Mouse (Mus musculus) heart, embryonic 15.5 days (tissue): ENCODE data around the gene Wnt4. TPM values are rescaled to one million over a fixed set of nuclear protein-coding genes. Genes with fewer than 3 reads are reported as not detected.

Source experiments
- ATAC-seq: fragments of 200-750 bp; cut with Nextera tagmentation; replicated peaks from 2 replicates; pipeline ENCODE4 v1.8.0; 2017; ENCODE audit warnings: low read depth, moderate TSS enrichment; ENCODE audit not compliant: insufficient number of reproducible peaks, insufficient read depth, low FRiP score
- H3K27ac ChIP-seq: fragments of 300-500 bp; sonication (generic); 2 replicates; pipeline ENCODE4 v1.5.1; 2015; ENCODE audit warnings: mild to moderate bottlenecking, inconsistent platforms
- H3K27me3 ChIP-seq: fragments of 300-500 bp; sonication (generic); 2 replicates; pipeline ENCODE4 v1.6.1; 2015; ENCODE audit warnings: inconsistent platforms
- H3K36me3 ChIP-seq: fragments of 300-500 bp; sonication (generic); 2 replicates; pipeline ENCODE4 v1.6.1; 2015; ENCODE audit warnings: mild to moderate bottlenecking, inconsistent platforms
- H3K4me1 ChIP-seq: fragments of 300-500 bp; sonication (generic); replicated peaks from 2 replicates; pipeline ENCODE4 v1.6.1; 2015; ENCODE audit warnings: inconsistent platforms
- H3K4me2 ChIP-seq: fragments of 300-500 bp; sonication (generic); 2 replicates; pipeline ENCODE4 v1.6.1; 2015; ENCODE audit warnings: inconsistent platforms, mild to moderate bottlenecking, moderate library complexity
- H3K4me3 ChIP-seq: fragments of 300-500 bp; sonication (generic); 2 replicates; pipeline ENCODE4 v1.5.1; 2015; ENCODE audit warnings: mild to moderate bottlenecking, inconsistent platforms
- H3K9ac ChIP-seq: fragments of 300-500 bp; sonication (generic); 2 replicates; pipeline ENCODE4 v1.6.1; 2015; ENCODE audit warnings: mild to moderate bottlenecking, inconsistent platforms
- H3K9me3 ChIP-seq: fragments of 300-500 bp; sonication (generic); replicated peaks from 2 replicates; pipeline ENCODE4 v1.6.1; 2016; ENCODE audit warnings: inconsistent platforms
- WGBS: fragments of 180-500 bp; shearing (Covaris S2); methylation state at CpG from one replicate; pipeline ENCODE4 v1.1.7; 2015; ENCODE audit warnings: mixed read lengths; 5-methylcytosine and 5-hydroxymethylcytosine counted together
- polyA plus RNA-seq: library from polyadenylated mRNA; unstranded; fragments of >200 nt; fragmentation: Nextera tagmentation; extraction: Ambion mirVana; gene quantifications from 2 replicates; pipeline ENCODE4 v1.2.1, GENCODE M21; 2015

The Wnt4 gene
- polyA plus RNA-seq, result 1.7 and 4.3 TPM in 2 replicates

DNA sequence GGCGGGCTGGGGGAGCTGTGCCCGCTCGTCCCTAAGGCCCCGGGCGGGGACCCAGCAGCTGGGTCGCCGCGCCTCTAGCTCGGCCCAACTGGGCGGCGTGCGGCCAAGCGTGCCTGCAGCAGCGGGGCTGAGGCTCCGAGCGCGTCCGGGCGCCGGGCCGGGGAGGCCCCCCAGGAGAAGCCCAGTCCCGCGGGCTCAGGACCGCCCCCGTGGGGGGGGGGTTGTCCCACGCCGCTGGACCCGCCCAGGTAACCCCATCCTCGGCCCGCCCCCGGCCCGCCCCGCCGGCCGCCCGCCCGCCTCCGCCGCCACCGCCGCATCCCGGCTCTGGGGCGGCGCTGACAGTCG is at the start of gene Wnt4:
TSS of gene Wnt4 (plus strand) at position 324 of the 348 bp plus-strand sequence.
- Histone ChIP-seq H3K4me3 (peak within 1 kb of the TSS; percentile 57), H3K27ac (peak within 1 kb of the TSS; percentile 3; the same call in 1 of the 2 replicates), H3K36me3 (no peaks in the 10 kb centered on the region), H3K4me1 (peaks cover 22% of the 10 kb centered on the region), H3K9ac (peak within 1 kb of the TSS; percentile 40), H3K27me3 (peaks cover 89% of the 10 kb centered on the region), H3K9me3 (no peaks in the 10 kb centered on the region), H3K4me2 (peak within 1 kb of the TSS; percentile 83)
- WGBS, result 1% methylated on average over 31 of the region's 45 CpGs
- peak; percentile 80 for ATAC-seq

DNA sequence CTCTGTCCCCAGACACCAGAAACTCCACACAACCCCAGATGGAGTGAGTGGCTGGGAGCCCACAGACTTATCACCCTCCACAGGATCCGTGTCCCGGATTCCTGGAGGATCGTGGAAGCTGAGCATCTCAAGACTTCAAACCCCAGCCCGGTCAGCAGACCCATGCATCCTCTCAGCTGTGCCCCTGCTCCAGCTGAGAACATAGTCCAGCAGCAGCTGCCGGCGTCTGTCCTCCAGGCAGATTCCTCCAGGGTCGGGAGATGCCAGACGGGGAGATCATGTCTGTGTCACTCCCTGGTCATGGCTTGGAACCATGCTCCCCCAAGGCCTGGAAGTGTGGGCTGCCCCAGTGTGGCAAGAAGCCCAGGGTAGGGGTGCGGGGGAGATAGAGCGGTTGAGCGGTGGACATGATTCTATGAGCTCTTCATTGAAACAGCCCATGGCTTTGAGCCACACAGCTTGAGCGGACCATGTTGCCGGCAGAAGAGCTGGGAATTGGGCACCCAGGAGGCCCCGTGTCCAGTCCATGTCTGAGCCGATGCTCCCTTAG is 48.6 kb upstream of the Wnt4 start:
- Histone ChIP-seq H3K36me3 (no peaks in the 10 kb centered on the region), H3K4me1 (peaks cover 10% of the 10 kb centered on the region), H3K9me3 (no peaks in the 10 kb centered on the region), H3K4me3 (no peak overlapping the region), H3K9ac (no peak overlapping the region), H3K4me2 (no peak overlapping the region), H3K27me3 (peaks cover 8% of the 10 kb centered on the region; the same call in 1 of the 2 replicates), H3K27ac (no peak overlapping the region)
- ATAC-seq, result no peak
- WGBS, result 74% methylated on average over 15 of the region's 15 CpGs

DNA sequence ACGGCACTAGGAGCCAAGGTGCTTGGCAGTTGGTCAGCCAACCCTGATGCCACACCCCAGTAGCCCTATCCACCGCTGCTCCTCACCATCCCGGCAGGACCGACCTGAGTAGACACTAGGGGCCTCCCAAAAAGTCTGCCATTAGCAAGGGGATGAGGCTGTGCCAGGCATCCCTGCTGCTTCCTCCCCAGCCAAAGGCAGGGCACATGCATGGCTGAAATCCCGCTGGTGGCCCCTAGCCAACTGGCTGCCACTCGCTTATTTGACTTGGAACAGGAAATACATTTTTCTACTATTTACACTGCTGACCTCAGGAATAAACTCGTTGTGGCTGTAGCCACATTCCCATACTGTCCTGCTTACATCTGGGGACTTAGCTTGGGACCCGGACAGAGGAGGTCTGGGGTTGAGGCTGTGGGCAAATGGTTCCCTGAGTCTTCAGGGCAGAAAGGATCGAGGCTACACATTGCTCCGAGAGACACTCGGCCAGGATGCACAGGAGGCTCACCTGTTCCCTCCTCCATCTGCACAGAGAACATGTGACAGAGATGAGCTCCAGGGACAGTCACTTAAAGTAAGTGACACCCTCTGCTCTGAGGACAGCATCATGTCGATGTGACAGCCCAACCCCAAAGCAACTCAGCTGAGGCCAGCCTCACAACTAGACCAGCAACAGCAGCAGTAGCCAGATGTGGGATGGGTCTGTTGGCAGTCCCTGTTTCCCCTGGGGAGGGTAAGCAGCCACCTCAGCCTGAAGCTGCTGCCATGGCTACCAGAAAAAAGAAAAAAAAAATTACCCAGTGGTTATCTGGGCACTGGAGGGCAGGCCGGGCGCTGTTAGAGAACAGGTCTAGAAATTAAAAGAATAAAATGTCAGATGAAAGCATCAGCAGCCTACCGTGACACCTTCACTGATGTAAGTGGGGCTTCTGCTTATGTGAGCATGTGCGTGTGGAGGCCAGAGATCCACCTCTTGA is 45.5 kb upstream of the Wnt4 start:
- H3K27ac ChIP-seq, result peak overlapping the region; percentile 51; the same call in 1 of the 2 replicates
- ATAC-seq, result peak; percentile 43

DNA sequence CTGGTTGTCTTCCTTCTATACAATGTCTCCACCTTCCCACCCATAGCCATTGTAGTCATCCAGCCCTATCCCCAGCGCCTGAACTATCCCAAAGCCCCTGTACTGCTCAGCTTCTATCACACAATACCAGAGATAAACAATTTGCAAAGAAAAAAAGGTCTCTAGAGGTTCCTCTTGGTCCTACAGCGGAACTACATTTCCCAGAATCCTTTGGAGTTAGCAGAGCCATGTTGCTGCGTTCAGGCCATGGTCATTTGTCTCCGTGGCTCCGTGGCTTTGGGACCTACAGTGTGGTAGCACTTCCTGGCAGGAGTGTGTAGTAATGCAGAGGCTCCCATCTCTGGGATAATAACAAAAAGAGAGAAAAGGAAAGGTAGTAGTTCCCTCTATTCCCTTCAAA is 43.7 kb upstream of the Wnt4 start:
- ATAC-seq, result no peak
- Histone ChIP-seq H3K9me3 (no peaks in the 10 kb centered on the region), H3K9ac (no peak overlapping the region), H3K4me1 (peaks cover 10% of the 10 kb centered on the region), H3K27ac (no peak overlapping the region), H3K4me3 (no peak overlapping the region), H3K4me2 (no peak overlapping the region), H3K36me3 (no peaks in the 10 kb centered on the region), H3K27me3 (no peaks in the 10 kb centered on the region)
- WGBS, result 63% methylated on average over 5 of the region's 5 CpGs

More for the DNA sequence above, 45.5 kb upstream of the Wnt4 start:
- Histone ChIP-seq H3K9me3 (no peaks in the 10 kb centered on the region), H3K9ac (no peak overlapping the region), H3K36me3 (no peaks in the 10 kb centered on the region), H3K4me1 (peaks cover 10% of the 10 kb centered on the region), H3K4me2 (peak overlapping the region; percentile 30), H3K27me3 (no peaks in the 10 kb centered on the region), H3K4me3 (no peak overlapping the region)
- WGBS, result 56% methylated on average over 16 of the region's 16 CpGs

DNA sequence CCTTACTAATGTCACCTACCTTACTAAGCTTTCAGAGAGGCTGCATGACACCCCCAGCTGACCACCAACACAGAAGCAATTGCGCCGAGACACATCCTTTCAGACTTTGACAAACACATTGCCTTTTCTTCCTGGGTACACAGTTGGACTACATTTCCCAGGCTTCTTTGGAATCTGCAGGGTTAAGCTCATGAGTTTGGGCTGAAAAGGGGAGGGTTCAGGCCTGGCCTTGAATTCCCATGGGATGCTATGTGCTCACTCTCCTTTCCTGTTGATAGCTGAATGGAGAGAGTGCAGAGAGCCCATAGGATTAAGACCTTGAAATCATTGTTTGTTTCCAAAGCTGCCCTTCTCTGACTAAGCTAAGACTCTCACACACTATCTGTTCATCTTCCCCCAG is 42.8 kb upstream of the Wnt4 start:
- no peak overlapping the region for H3K9ac ChIP-seq
- WGBS, result 91% methylated on average over 2 of the region's 2 CpGs
- peaks cover 10% of the 10 kb centered on the region for H3K4me1 ChIP-seq
- ATAC-seq, result 0 out of 2 replicates have a peak, but pooled peaks have one; percentile 40
- no peaks in the 10 kb centered on the region for H3K36me3 ChIP-seq
- no peak overlapping the region for H3K4me3 ChIP-seq
- H3K27ac ChIP-seq, result no peak overlapping the region
- H3K27me3 ChIP-seq, result no peaks in the 10 kb centered on the region
- H3K9me3 ChIP-seq, result no peaks in the 10 kb centered on the region
- no peak overlapping the region for H3K4me2 ChIP-seq

DNA sequence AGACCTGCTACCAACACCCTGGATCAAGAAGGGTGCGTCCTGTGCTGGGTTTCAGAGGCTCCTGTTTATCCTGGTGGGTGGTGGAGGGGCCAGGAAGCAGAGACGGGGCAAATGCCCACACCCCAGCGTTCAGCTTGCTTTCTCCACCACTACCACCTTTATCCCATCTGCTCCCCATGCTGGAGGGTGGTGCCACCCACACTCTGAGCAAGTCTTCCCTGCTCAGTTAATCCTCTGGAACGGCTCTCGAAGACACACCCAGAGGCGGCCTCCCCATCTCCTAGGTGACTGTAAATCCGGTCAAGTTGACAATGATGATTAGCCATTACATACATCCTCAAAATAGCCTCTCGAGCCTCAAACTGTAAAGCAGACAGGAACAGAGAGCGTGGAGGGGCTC is 41.9 kb upstream of the Wnt4 start:
- Histone ChIP-seq H3K9me3 (no peaks in the 10 kb centered on the region), H3K4me3 (no peak overlapping the region), H3K9ac (no peak overlapping the region), H3K36me3 (no peaks in the 10 kb centered on the region), H3K4me1 (peaks cover 10% of the 10 kb centered on the region), H3K27ac (no peak overlapping the region), H3K27me3 (no peaks in the 10 kb centered on the region), H3K4me2 (no peak overlapping the region)
- ATAC-seq, result no peak
- 64% methylated on average over 9 of the region's 9 CpGs for WGBS

DNA sequence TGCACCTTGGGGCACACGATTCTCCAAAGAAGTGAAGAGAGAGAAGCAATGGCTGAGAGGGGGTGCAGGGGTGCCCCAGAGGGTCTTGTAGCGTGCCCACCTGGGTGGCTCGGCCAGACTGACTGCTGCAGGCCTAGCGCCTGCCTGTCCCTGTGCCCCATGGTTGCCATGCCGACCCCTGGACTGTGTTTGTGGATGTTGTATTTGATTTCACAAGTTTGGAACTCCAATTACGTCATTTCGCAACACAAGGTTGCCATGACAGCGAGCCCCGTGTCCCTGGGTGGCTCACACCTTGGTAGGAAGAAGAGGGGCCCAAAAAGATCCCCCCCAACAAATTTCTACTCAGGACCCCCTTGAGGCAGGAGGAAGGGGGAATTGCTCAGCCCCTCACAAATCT is 32.4 kb upstream of the Wnt4 start:
- no peak overlapping the region for H3K4me3 ChIP-seq
- no peak for ATAC-seq
- no peaks in the 10 kb centered on the region for H3K36me3 ChIP-seq
- no peak overlapping the region for H3K9ac ChIP-seq
- H3K27me3 ChIP-seq, result no peaks in the 10 kb centered on the region
- H3K4me1 ChIP-seq, result no peaks in the 10 kb centered on the region
- no peak overlapping the region for H3K4me2 ChIP-seq
- WGBS, result 71% methylated on average over 9 of the region's 9 CpGs
- H3K27ac ChIP-seq, result no peak overlapping the region
- no peaks in the 10 kb centered on the region for H3K9me3 ChIP-seq

DNA sequence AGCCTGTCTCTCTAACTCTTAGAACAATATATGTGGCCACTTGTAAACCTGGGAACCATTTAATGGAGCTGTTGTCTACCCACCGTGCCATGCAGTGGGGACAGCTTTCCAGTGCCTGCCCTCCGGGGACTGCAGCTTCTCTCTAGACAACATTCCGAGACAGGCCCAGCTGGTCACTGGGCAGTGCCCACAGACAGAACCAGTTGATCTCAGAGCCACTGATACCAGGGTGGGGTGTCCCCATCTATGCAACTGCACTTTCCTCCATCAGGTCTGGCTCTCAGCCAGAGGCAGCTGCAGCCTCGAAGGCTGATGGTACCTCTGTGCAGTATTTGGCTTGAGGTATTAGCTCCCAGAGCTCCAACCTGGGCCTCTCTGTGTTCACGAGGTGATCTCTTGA is 27.0 kb upstream of the Wnt4 start:
- Histone ChIP-seq H3K4me1 (peaks cover 6% of the 10 kb centered on the region), H3K27ac (no peak overlapping the region), H3K27me3 (no peaks in the 10 kb centered on the region), H3K4me2 (no peak overlapping the region), H3K9me3 (no peaks in the 10 kb centered on the region), H3K9ac (no peak overlapping the region), H3K4me3 (no peak overlapping the region), H3K36me3 (no peaks in the 10 kb centered on the region)
- 0 out of 2 replicates have a peak, but pooled peaks have one; percentile 12 for ATAC-seq
- 56% methylated on average over 5 of the region's 5 CpGs for WGBS

DNA sequence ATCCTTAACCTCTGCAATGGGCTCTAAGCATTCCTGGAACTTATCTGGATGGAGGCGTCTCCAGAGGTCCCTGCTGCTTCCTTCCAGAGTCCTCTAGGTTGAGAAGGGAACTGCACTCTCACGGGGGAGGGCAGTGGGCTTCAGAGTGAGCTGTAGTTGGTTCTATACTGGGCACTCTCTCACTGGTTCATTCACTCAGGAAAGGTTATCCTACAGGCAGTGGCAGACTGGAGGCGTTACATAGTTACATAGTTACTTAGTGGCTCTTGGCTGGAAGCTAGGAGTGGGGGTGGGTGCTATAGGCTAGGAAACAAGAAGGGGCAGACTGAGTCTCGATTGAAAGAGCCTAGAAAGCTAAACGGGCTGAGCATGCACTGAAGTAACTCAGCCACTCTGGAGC is 26.4 kb upstream of the Wnt4 start:
- Histone ChIP-seq H3K27ac (no peak overlapping the region), H3K36me3 (no peaks in the 10 kb centered on the region), H3K9me3 (no peaks in the 10 kb centered on the region), H3K27me3 (no peaks in the 10 kb centered on the region), H3K4me1 (peaks cover 6% of the 10 kb centered on the region), H3K4me2 (no peak overlapping the region), H3K4me3 (no peak overlapping the region), H3K9ac (no peak overlapping the region)
- no peak for ATAC-seq
- WGBS, result 25% methylated on average over 5 of the region's 5 CpGs

DNA sequence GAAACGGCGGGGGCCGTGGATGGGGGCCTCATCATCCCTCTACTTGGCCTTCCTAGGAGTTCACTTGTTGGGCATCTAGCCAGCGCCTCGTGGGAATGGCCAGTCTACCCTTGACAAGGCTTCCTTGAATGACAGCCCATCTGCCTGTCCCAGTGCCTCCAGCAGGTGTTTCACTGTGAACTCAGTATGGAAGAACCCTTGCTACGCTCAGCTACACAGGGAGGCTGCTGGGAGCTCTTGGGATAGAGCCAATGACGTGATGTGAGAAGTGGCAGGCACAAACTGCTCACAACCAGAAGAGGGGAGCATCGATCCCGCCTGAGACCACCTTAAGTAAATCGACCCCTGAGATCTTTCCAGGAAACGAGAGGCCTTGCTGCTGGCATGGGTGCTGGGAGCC is 23.7 kb upstream of the Wnt4 start:
- H3K4me3 ChIP-seq, result no peak overlapping the region
- peaks cover 6% of the 10 kb centered on the region for H3K4me1 ChIP-seq

DNA sequence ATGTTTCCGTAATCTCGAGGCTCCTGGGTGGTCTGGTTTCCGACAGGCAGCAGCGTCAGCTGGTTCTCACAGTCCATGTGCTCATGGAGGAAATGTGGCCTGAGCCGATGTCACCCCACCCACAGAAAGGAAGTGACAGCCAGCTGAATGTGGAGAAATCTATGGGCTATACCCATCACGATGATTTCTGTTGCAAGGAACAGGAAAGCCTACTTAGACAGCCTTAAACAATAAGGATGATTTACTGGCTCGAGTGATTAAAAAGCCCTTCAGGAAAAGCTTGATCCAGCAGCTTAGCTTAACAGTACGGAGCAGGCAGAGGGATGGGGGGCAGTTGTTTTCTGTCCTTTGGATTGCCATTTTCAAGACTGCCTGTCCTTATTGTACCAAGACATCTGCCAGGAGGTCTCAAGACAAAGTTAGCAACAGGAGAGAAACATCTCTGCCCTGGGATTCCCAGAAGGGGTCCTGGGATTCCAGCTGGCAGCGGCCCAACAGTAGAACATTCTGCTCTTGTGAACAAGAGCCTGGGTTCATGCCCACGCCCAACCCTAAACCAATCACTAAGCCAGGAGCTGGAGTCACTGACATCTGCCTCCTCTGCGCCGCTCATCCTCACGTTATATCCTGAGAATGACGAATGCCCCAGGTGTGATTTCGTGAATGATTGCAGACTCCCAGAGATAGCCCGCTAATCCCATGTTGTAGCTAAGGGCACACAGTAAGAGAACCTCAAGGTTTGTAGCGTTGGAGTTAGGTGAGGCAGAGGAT is 22.9 kb upstream of the Wnt4 start:
- Histone ChIP-seq H3K4me2 (no peak overlapping the region), H3K27ac (no peak overlapping the region), H3K4me1 (peaks cover 6% of the 10 kb centered on the region), H3K27me3 (no peaks in the 10 kb centered on the region), H3K9me3 (no peaks in the 10 kb centered on the region), H3K9ac (no peak overlapping the region), H3K4me3 (no peak overlapping the region), H3K36me3 (no peaks in the 10 kb centered on the region)
- ATAC-seq, result no peak
- 63% methylated on average over 17 of the region's 17 CpGs for WGBS

More for the DNA sequence above, 23.7 kb upstream of the Wnt4 start:
- Histone ChIP-seq H3K9me3 (no peaks in the 10 kb centered on the region), H3K4me2 (no peak overlapping the region), H3K9ac (no peak overlapping the region), H3K27me3 (no peaks in the 10 kb centered on the region), H3K36me3 (no peaks in the 10 kb centered on the region), H3K27ac (no peak overlapping the region)
- 63% methylated on average over 11 of the region's 11 CpGs for WGBS
- ATAC-seq, result no peak
